Mouse (Mus musculus): Measurements from ENCODE around the gene Rap2a.

GRCm38 (mm10) chr14:120503641-120504040 lies 25.4 kb downstream of the Rap2a start:
- TF ChIP-seq CTCF (IDR thresholded peaks at IDR 0.05) (no peak), EP300 (IDR thresholded peaks at IDR 0.05) (no peak)
